Mouse (Mus musculus) lung, embryonic 14.5 days (tissue): Measurements from ENCODE around the gene Col17a1. TPM values are rescaled to one million over a fixed set of nuclear protein-coding genes. Genes with fewer than 3 reads are reported as not detected.

Source experiments
- ATAC-seq: fragments of 200-750 bp; cut with Nextera tagmentation; 2 replicates; pipeline ENCODE4 v1.8.0; 2017; ENCODE audit warnings: mild to moderate bottlenecking, moderate TSS enrichment, moderate library complexity; ENCODE audit not compliant: insufficient read depth
- DNase-seq: peaks from one replicate; pipeline ENCODE4 v3.0.0-alpha.2; 2015
- H3K27ac ChIP-seq: fragments of 300-500 bp; sonication (generic); 2 replicates; pipeline ENCODE4 v1.5.1; 2014; ENCODE audit warnings: low read depth, mild to moderate bottlenecking, moderate library complexity
- H3K27me3 ChIP-seq: fragments of 300-500 bp; sonication (generic); 2 replicates; pipeline ENCODE4 v1.6.1; 2014; ENCODE audit warnings: low read length, control low read depth; ENCODE audit not compliant: insufficient read depth
- H3K36me3 ChIP-seq: fragments of 300-500 bp; sonication (generic); 2 replicates; pipeline ENCODE4 v1.6.1; 2014; ENCODE audit warnings: control low read depth; ENCODE audit not compliant: insufficient read depth
- H3K4me1 ChIP-seq: fragments of 300-500 bp; sonication (generic); 2 replicates; pipeline ENCODE4 v1.6.1; 2014; ENCODE audit warnings: antibody characterized with exemption, control low read depth; ENCODE audit not compliant: insufficient read depth
- H3K4me2 ChIP-seq: fragments of 300-500 bp; sonication (generic); 2 replicates; pipeline ENCODE4 v1.6.1; 2014; ENCODE audit warnings: mild to moderate bottlenecking
- H3K4me3 ChIP-seq: fragments of 300-500 bp; sonication (generic); 2 replicates; pipeline ENCODE4 v1.5.1; 2014; ENCODE audit warnings: low read depth, low read length
- H3K9ac ChIP-seq: fragments of 300-500 bp; sonication (generic); 2 replicates; pipeline ENCODE4 v1.6.1; 2014
- H3K9me3 ChIP-seq: fragments of 300-500 bp; sonication (generic); 2 replicates; pipeline ENCODE4 v1.6.1; 2016; ENCODE audit warnings: low read depth, low read length, control low read depth
- CTCF ChIP-seq: IDR thresholded peaks from 2 replicates; pipeline ENCODE4 v1.5.1; 2016; ENCODE audit warnings: antibody characterized with exemption, low read depth
- WGBS: fragments of 180-500 bp; shearing (Covaris S2); extraction: QIAGEN DNeasy Blood & Tissue Kit; methylation state at CpG from one replicate; pipeline ENCODE4 v1.1.7; 2014; 5-methylcytosine and 5-hydroxymethylcytosine counted together
- polyA plus RNA-seq: library from polyadenylated mRNA; unstranded; fragments of >200 nt; fragmentation: Nextera tagmentation; extraction: Ambion mirVana; gene quantifications from 2 replicates; pipeline ENCODE4 v1.2.1, GENCODE M21; 2014

Col17a1 gene
- 1.8 TPM in 2 replicates for polyA plus RNA-seq

GRCm38 (mm10) chr19:47691994-47692393, at the start of gene Col17a1:
Gene Col17a1, minus strand, starts transcription at chr19:47692094.
- no peaks in the 10 kb centered on the region for H3K36me3 ChIP-seq
- H3K4me3 ChIP-seq, result no peak within 1 kb of the TSS
- WGBS, result 66% methylated on average over 6 of the region's 6 CpGs
- no peaks in the 10 kb centered on the region for H3K4me1 ChIP-seq
- no peak for TF ChIP-seq CTCF
- H3K27ac ChIP-seq, result no peak within 1 kb of the TSS
- H3K9ac ChIP-seq, result no peak within 1 kb of the TSS
- DNase-seq (no peak), ATAC-seq (no peak)
- H3K27me3 ChIP-seq, result no peaks in the 10 kb centered on the region
- no peak within 1 kb of the TSS for H3K4me2 ChIP-seq
- no peaks in the 10 kb centered on the region for H3K9me3 ChIP-seq

DNA sequence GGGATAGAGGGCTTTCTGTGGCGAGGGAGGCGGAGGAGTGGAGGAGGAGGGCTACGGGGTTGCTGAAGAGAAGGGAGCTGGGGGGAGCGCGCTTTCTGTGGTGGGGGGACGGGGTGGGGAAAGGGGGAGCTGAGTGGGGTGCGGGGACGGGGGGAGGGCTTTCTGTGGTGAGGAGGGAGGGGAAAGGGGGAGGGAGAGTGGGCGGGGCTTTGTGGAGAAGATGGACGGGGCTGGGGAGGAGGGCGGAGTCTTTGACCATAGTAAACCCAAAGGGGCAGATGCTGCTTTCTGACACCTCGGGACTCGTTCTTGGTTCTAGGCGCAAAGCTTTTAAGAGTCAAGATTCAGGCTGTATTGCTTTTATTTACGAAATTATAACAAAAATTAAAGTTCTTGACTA, 40.0 kb upstream of the Col17a1 start:
- H3K9ac ChIP-seq, result peak overlapping the region; percentile 80
- H3K27me3 ChIP-seq, result no peaks in the 10 kb centered on the region
- H3K36me3 ChIP-seq, result peaks cover 42% of the 10 kb centered on the region
- H3K4me3 ChIP-seq, result peak overlapping the region; percentile 64
- peak overlapping the region; percentile 69 for H3K4me2 ChIP-seq
- H3K4me1 ChIP-seq, result no peaks in the 10 kb centered on the region
- peak; percentile 76 for DNase-seq
- WGBS, result 2% methylated on average over 15 of the region's 15 CpGs
- no peak for ATAC-seq
- no peak for TF ChIP-seq CTCF
- peak overlapping the region; percentile 98 for H3K27ac ChIP-seq
- H3K9me3 ChIP-seq, result no peaks in the 10 kb centered on the region

DNA sequence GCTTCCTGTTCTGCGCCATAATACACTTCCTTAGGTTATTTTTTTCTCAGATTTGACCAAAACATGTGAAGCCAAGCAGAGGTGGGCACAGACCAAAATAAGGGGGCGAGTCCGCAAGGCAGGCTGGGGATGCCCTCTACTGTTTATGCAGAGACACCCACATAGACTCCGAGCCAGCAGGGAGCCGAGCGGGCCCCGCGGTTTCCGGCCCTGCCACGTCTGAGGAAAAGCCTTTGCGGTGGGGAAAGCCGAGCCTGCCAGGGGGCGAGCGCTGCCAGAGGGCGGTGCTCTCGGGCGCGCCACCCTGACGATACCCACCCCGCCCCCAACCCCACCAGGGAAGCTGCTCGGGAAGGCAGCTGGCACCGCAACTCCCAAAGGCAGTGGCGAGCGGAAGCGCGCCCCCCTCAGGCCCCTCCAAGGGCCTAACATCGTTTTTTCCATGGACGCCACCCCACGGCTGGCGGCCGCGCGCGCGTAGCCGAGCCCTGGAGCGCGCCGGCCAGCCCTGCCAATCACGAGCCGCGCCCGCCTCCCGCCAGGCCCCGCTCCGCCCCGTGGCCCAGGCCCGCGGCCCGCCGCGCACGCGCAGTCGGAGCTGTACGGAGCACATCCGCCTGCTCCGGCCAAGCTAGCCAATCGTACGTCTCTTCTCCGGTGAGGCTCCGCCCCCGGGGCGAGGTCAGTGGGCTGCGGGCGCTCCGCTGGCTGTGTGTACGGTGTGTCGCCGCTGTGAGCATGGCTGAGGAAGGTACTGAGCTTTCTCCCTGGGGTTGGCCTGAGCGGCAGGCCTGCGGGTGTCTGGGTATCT, 39.4 kb upstream of the Col17a1 start, which contains the start of gene Sfr1:
Sfr1 (plus strand) TSS at position 612 of the 811 bp plus-strand sequence.
- H3K4me2 ChIP-seq, result peak within 1 kb of the TSS; percentile 79
- H3K36me3 ChIP-seq, result peaks cover 37% of the 10 kb centered on the region
- peak within 1 kb of the TSS; percentile 98 for H3K27ac ChIP-seq
- H3K4me1 ChIP-seq, result no peaks in the 10 kb centered on the region
- WGBS, result under 1% methylated on average over 72 of the region's 72 CpGs
- H3K27me3 ChIP-seq, result no peaks in the 10 kb centered on the region
- no peaks in the 10 kb centered on the region for H3K9me3 ChIP-seq
- ATAC-seq, result peak; percentile 94
- DNase-seq, result peak; percentile 99
- peak within 1 kb of the TSS; percentile 64 for H3K4me3 ChIP-seq
- peak; percentile 53 for TF ChIP-seq CTCF
- peak within 1 kb of the TSS; percentile 80 for H3K9ac ChIP-seq

DNA sequence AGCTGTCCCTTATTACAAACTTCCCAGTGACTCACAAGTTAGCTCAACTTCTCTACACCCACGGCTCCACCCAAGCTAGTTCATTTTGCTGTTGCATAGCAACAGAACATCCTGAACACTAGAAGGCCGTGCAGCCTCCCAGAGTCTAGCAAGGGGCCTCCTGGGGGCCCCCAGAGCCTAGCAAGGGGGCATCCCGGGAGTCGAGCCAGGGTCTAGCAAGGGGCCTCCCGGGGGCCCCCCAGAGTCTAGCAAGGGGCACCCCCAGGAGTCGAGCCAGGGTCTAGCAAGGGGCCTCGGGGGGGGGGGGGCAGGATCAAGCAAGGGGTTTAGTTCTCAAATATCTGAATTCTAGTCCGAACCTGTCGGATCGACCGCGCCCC, 38.8 kb upstream of the Col17a1 start:
- Histone ChIP-seq H3K9ac (peak overlapping the region; percentile 80), H3K4me1 (no peaks in the 10 kb centered on the region), H3K4me2 (peak overlapping the region; percentile 79), H3K27ac (peak overlapping the region; percentile 98), H3K36me3 (peaks cover 31% of the 10 kb centered on the region), H3K9me3 (no peaks in the 10 kb centered on the region), H3K4me3 (peak overlapping the region; percentile 64), H3K27me3 (no peaks in the 10 kb centered on the region)
- DNase-seq (peak; percentile 94), ATAC-seq (peak; percentile 85)
- no peak for TF ChIP-seq CTCF
- WGBS, result 0% methylated on average over 12 of the region's 12 CpGs

DNA sequence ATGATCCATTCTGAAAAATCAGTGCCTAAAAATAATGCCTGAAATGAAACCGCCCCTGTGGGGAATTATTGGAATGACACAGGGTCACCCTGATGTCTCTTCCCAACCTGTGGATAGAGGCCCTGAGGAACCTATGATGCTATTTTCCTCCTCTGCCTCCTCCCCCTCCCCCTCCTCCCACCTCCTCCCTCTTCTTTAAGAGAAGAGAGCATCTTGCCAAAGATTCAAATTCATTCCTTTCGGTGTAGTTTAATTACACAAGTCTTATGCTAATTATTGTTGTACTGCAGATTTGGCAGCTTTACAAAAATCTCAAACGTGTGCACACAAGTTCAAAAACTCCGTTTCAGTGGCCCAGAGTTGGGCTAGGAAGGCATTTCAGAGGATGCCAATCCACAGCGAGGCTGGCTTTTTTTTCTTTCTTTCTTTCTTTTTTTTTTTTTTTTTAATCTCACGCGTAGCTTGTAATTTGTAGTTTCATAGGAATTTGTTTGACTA, 33.8 kb upstream of the Col17a1 start:
- TF ChIP-seq CTCF, result no peak
- Histone ChIP-seq H3K9ac (no peak overlapping the region), H3K4me1 (no peaks in the 10 kb centered on the region), H3K36me3 (no peaks in the 10 kb centered on the region), H3K4me2 (no peak overlapping the region), H3K27ac (no peak overlapping the region), H3K27me3 (no peaks in the 10 kb centered on the region), H3K9me3 (no peaks in the 10 kb centered on the region), H3K4me3 (no peak overlapping the region)
- ATAC-seq (no peak), DNase-seq (peak; percentile 26)
- WGBS, result 54% methylated on average over 7 of the region's 7 CpGs

DNA sequence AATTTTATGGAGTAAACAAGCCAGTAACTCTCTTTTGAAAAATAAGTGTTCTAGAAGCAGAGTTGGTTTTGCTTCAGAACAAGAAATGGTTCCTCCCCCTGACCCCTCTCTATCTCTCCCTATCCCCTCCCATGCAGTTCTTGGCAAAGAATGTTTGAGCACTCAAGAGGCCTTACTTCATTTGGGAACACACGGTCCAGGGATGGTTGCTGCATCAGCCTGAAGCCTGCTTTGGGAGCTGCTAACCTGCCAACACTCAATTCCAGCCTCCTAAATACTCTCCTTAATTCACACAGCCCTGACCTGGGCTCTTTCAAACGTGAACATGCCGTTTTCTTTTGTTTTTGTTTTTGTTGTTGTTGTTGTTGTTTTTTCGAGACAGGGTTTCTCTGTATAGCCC, 33.0 kb upstream of the Col17a1 start:
- Histone ChIP-seq H3K27ac (no peak overlapping the region), H3K4me3 (no peak overlapping the region), H3K9ac (no peak overlapping the region), H3K27me3 (no peaks in the 10 kb centered on the region), H3K36me3 (no peaks in the 10 kb centered on the region), H3K4me2 (no peak overlapping the region), H3K9me3 (no peaks in the 10 kb centered on the region), H3K4me1 (no peaks in the 10 kb centered on the region)
- TF ChIP-seq CTCF, result no peak
- DNase-seq (no peak), ATAC-seq (no peak)
- 66% methylated on average over 4 of the region's 4 CpGs for WGBS

DNA sequence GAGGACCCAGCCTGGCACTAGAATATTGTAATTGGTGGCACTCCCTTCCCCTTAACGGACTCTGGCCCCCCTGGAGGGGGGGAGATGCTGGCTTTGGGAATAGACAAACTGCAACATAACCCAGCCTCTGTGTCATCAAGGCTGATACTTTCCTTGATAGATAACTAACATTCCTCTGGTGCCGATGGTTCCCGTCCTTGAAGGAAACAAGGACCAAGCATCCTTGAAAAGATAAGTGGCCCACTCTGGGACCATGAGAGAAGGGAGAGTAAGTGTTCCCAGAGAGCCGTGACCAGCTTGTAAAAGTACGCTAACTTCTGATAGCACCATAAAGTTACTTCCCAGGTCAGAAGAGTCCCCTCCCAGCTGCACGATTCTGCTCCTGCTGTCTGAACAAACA, 30.6 kb upstream of the Col17a1 start:
- DNase-seq (no peak), ATAC-seq (no peak)
- WGBS, result 22% methylated on average over 6 of the region's 6 CpGs
- H3K9me3 ChIP-seq, result no peaks in the 10 kb centered on the region
- TF ChIP-seq CTCF, result no peak
- H3K27me3 ChIP-seq, result no peaks in the 10 kb centered on the region
- H3K4me2 ChIP-seq, result no peak overlapping the region
- no peak overlapping the region for H3K27ac ChIP-seq
- H3K36me3 ChIP-seq, result no peaks in the 10 kb centered on the region
- no peak overlapping the region for H3K9ac ChIP-seq
- H3K4me1 ChIP-seq, result no peaks in the 10 kb centered on the region
- H3K4me3 ChIP-seq, result no peak overlapping the region
